Mouse (Mus musculus) limb, embryonic 14.5 days (tissue): ENCODE results near the gene Spen. TPM values are rescaled to one million over a fixed set of nuclear protein-coding genes. Genes with fewer than 3 reads are reported as not detected.
"Not testable (repeated sequence)": the region's sequence is repeated elsewhere in the genome, so short reads cannot be mapped to it uniquely, and the experiment has no call there.

Experiments
- ATAC-seq: fragments of 200-750 bp; cut with Nextera tagmentation; 2 replicates; pipeline ENCODE4 v1.8.0; 2017; ENCODE audit warnings: low read depth, moderate number of reproducible peaks, moderate TSS enrichment; ENCODE audit not compliant: low FRiP score
- DNase-seq: peaks from one replicate; pipeline ENCODE4 v3.0.0-alpha.2; 2015; ENCODE audit warnings: low spot score
- H3K27ac ChIP-seq: fragments of 300-500 bp; sonication (generic); replicated peaks from 2 replicates; pipeline ENCODE4 v1.5.1; 2014; ENCODE audit warnings: low read depth, mild to moderate bottlenecking, low read length, moderate library complexity, mixed read lengths
- H3K27me3 ChIP-seq: fragments of 300-500 bp; sonication (generic); 2 replicates; pipeline ENCODE4 v1.6.1; 2014; ENCODE audit warnings: low read length, mixed read lengths; ENCODE audit not compliant: control insufficient read depth, insufficient read depth
- H3K36me3 ChIP-seq: fragments of 300-500 bp; sonication (generic); 2 replicates; pipeline ENCODE4 v1.6.1; 2014; ENCODE audit warnings: mild to moderate bottlenecking, low read length, moderate library complexity, mixed read lengths; ENCODE audit not compliant: control insufficient read depth, insufficient read depth
- H3K4me1 ChIP-seq: fragments of 300-500 bp; sonication (generic); 2 replicates; pipeline ENCODE4 v1.6.1; 2014; ENCODE audit warnings: antibody characterized with exemption, low read length, mixed read lengths; ENCODE audit not compliant: control insufficient read depth, insufficient read depth
- H3K4me2 ChIP-seq: fragments of 300-500 bp; sonication (generic); replicated peaks from 2 replicates; pipeline ENCODE4 v1.6.1; 2014; ENCODE audit warnings: low read depth, mild to moderate bottlenecking, low read length, moderate library complexity; ENCODE audit not compliant: severe bottlenecking
- H3K4me3 ChIP-seq: fragments of 300-500 bp; sonication (generic); replicated peaks from 2 replicates; pipeline ENCODE4 v1.5.1; 2014; ENCODE audit warnings: low read length
- H3K9ac ChIP-seq: fragments of 300-500 bp; sonication (generic); 2 replicates; pipeline ENCODE4 v1.6.1; 2014; ENCODE audit warnings: mild to moderate bottlenecking, low read depth, low read length, moderate library complexity; ENCODE audit not compliant: severe bottlenecking
- H3K9me3 ChIP-seq: fragments of 300-500 bp; sonication (generic); 2 replicates; pipeline ENCODE4 v1.6.1; 2016; ENCODE audit warnings: low read length; ENCODE audit not compliant: control insufficient read depth
- POLR2A ChIP-seq: fragments of 200-500 bp; IDR thresholded peaks from 2 replicates; pipeline ENCODE4 v1.8.0; 2012; ENCODE audit warnings: inconsistent platforms, mild to moderate bottlenecking, moderate library complexity, borderline replicate concordance; ENCODE audit not compliant: insufficient read depth, insufficient read length; ENCODE audit errors: extremely low read depth
- WGBS: fragments of 180-500 bp; shearing (Covaris S2); extraction: QIAGEN DNeasy Blood & Tissue Kit; methylation state at CpG from one replicate; pipeline ENCODE4 v1.1.7; 2014; 5-methylcytosine and 5-hydroxymethylcytosine counted together
- polyA plus RNA-seq, 2 experiments: library from polyadenylated mRNA; depleted of rRNA in 1 of 2; stranded (reverse) in 1 of 2; unstranded in 1 of 2; fragments of >200 nt; fragmentation: Nextera tagmentation in 1 of 2; extraction: Ambion mirVana in 1 of 2; gene quantifications; 2 replicates each; pipeline versions ENCODE4 v1.2.1 to v1.2.3; 2012 to 2014

Spen gene
- polyA plus RNA-seq, 2 experiments: 13.1 to 15.9 TPM

- peak overlapping the region; percentile 51 for H3K9ac ChIP-seq
- no peaks in the 10 kb centered on the region for H3K27me3 ChIP-seq
- H3K4me2 ChIP-seq: peak overlapping the region; percentile 92
- H3K27ac ChIP-seq: peak overlapping the region; percentile 83
- no peak for TF ChIP-seq POLR2A
- no peaks in the 10 kb centered on the region for H3K36me3 ChIP-seq
- ATAC-seq (peak; percentile 80), DNase-seq (peak; percentile 81)
- H3K4me3 ChIP-seq: peak overlapping the region; percentile 44
- H3K9me3 ChIP-seq: no peaks in the 10 kb centered on the region
- under 1% methylated on average over 30 of the region's 30 CpGs for WGBS
- peaks cover 5% of the 10 kb centered on the region for H3K4me1 ChIP-seq
Observed at GRCm38 (mm10) chr4:141559131-141559897, 20.9 kb upstream of the Spen start.

GRCm38 (mm10) chr4:141558658-141559057 is 20.3 kb upstream of the Spen start:
- H3K4me1 ChIP-seq: peaks cover 5% of the 10 kb centered on the region
- peak overlapping the region; percentile 44 for H3K4me3 ChIP-seq
- DNase-seq (no peak), ATAC-seq (no peak)
- no peaks in the 10 kb centered on the region for H3K36me3 ChIP-seq
- WGBS: 12% methylated on average over 16 of the region's 16 CpGs
- H3K4me2 ChIP-seq: peak overlapping the region; percentile 92
- H3K9ac ChIP-seq: peak overlapping the region; percentile 51; the same call in 1 of the 2 replicates
- no peaks in the 10 kb centered on the region for H3K27me3 ChIP-seq
- no peaks in the 10 kb centered on the region for H3K9me3 ChIP-seq
- no peak for TF ChIP-seq POLR2A
- H3K27ac ChIP-seq: peak overlapping the region; percentile 83

GRCm38 (mm10) chr4:141556163-141556562 is 17.8 kb upstream of the Spen start:
- H3K27me3 ChIP-seq, H3K27ac ChIP-seq, ATAC-seq, DNase-seq, H3K9ac ChIP-seq, H3K4me3 ChIP-seq, H3K4me2 ChIP-seq, H3K9me3 ChIP-seq, H3K36me3 ChIP-seq: not testable (repeated sequence)
- WGBS: 87% methylated on average over 6 of the region's 6 CpGs
- H3K4me1 ChIP-seq: peaks cover 10% of the 10 kb centered on the region

- H3K36me3 ChIP-seq, H3K9me3 ChIP-seq, H3K4me3 ChIP-seq, H3K9ac ChIP-seq, H3K4me2 ChIP-seq, DNase-seq, H3K27ac ChIP-seq, H3K27me3 ChIP-seq, ATAC-seq: not testable (repeated sequence)
- WGBS: 93% methylated on average over 7 of the region's 9 CpGs
- peaks cover 10% of the 10 kb centered on the region for H3K4me1 ChIP-seq
Observed at GRCm38 (mm10) chr4:141554255-141554865, 16.0 kb upstream of the Spen start.

GRCm38 (mm10) chr4:141552484-141552883 is 14.1 kb upstream of the Spen start:
- H3K27me3 ChIP-seq: no peaks in the 10 kb centered on the region
- H3K4me3 ChIP-seq: no peak overlapping the region
- peak; percentile 90 for ATAC-seq
- H3K27ac ChIP-seq: peak overlapping the region; percentile 68
- no peak for TF ChIP-seq POLR2A
- no peaks in the 10 kb centered on the region for H3K36me3 ChIP-seq
- H3K9ac ChIP-seq: no peak overlapping the region
- peak; percentile 78 for DNase-seq
- 6% methylated on average over 2 of the region's 2 CpGs for WGBS
- H3K9me3 ChIP-seq: no peaks in the 10 kb centered on the region
- peak overlapping the region; percentile 17; the same call in 1 of the 2 replicates for H3K4me2 ChIP-seq
- peaks cover 19% of the 10 kb centered on the region for H3K4me1 ChIP-seq
